Mouse (Mus musculus): ENCODE results near the gene Mgat3.

The Mgat3 gene

GRCm38 (mm10) chr15:80173001-80173771 is at the start of gene Mgat3:
Gene Mgat3, plus strand, starts transcription at chr15:80173721.
- peak in 1 of 2 experiments; percentile 65 for DNase-seq (ENCODE audit: low spot score in 2 of 2)

DNA sequence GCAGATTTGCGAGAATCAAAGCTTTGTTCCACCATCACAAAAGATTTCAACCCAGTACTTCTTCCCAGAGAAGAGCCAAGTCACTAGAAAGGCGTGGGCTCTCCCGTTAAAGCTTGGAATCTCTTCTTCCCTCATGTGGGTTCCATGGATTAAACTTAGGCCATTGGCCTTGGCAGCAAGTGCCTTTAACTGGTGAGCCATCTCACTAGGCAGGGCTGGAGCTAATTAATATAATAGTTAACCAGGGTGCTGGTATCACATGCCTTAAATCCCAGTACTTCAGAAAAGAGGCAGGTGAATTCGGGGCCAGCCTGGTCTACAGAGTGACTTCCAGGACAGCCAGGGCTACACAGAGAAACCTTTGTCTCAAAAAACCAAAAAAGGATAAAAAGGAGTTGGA is 48.9 kb upstream of the Mgat3 start:
- no peak for DNase-seq (ENCODE audit: low spot score in 2 of 2)

DNA sequence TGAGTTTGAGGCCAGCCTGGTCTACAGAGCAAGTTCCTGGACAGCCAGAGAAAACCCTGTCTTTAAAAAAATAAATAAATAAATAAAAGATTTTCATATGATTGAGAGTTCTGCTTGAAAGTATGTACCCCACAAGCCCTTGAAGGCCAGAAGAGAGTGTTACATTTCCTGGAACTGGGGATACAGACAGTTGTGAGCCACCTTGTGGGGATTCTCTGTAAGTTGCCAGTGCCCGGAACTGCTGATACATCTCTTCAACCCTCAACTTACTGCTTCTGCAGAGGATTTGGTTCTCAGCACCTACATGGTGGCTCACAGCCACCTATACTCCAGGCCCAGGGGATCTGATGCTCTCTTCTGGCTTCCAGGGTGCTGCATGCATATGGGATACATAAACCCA is 46.3 kb upstream of the Mgat3 start:
- DNase-seq (ENCODE audit: low spot score in 2 of 2): no peak

- DNase-seq (ENCODE audit: low spot score in 2 of 2): no peak
Measured at GRCm38 (mm10) chr15:80129982-80130381, 43.5 kb upstream of the Mgat3 start.

DNA sequence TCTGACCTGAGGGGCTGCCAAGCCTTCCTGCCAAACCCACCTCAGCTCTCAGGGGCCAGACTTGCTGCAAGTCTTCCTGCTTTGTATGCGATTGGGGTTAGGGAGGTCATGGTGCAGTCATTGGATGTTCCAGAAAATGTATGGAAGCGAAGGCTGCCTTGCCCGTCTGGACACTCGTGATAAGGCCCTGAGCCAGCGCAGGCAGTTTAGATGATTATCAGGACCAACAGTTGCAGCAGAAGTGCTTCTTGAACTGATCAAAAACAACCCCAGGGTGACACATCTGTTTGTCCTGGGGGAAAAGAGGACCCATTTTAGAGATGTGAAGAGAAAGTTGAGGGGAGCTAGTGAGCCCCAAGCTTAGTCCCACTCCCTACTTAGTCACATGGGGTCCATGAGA is 42.8 kb upstream of the Mgat3 start:
- no peak for DNase-seq (ENCODE audit: low spot score in 2 of 2)

DNA sequence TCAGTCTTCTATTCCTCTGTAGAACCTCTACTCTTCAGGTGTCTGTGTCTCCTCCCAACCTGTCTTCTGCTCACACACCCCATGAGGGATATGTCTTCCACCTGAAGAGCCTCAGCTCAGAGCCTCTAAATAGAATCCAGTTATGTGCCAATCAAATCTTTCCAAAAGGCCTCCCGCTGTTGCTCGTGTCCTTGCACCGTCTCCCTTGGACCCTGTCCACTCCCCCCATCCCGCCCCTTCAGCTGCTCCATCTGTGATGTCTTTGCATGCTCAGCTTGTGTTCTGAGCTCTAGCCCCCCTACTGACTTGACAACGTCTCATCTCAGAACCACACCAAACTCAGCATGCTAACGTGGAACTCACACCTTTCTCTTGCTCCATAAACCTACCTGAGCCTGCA is 42.1 kb upstream of the Mgat3 start:
- DNase-seq (ENCODE audit: low spot score in 2 of 2): no peak

DNA sequence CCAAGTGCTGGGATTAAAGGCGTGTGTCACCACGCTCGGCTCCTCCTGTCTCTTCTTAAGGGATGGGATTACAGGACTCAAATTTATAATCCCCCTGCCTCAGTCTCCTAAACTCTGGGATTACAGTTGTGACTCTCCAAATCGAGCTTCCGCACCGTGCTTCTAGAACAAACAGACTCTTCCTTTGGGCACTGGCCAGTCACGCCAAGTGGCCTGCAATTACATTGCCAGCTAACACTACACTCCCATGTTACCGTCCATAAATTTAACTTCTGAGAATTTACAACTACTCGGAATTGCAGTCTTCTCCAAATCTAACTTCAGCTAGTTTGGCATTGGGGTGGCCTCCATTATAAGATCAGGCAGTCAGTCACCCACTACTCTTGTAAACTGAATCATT is 41.1 kb upstream of the Mgat3 start:
- no peak for DNase-seq (ENCODE audit: low spot score in 2 of 2)

DNA sequence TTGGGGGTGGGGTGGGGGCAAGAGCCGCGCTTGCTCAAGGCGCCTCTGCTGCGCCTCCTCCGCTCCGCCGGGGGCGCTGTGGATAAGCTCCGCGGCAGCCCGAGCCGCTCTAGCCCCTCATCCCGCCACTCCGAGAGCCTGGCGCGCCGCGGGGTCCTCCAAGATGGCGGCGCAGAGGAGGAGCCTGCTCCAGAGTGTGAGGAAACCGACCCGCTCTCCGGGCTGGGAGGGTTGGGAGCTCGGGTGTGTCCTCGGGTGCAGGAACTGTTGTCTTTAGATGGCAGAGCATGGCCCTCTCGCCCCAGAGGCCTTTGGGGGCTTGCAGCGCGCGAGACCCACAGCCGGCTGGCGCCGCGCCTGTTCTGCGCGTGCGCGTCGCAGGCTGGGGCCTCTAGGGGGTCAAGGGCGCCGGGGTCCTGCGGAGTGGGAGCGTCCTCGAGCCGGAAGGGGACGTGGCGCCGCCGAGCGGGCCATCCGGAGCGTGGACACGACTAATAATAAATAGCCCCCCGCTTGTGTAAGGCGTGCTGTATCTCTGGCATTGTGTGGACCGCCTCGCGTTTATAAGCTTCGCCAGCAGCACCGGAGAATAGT is 40.4 kb upstream of the Mgat3 start, which contains the start of gene Tab1:
Gene Tab1 (plus strand): TSS at position 135 of the 594 bp plus-strand sequence.
- DNase-seq (ENCODE audit: low spot score in 2 of 2): peak; percentile 80 to 93

- DNase-seq (ENCODE audit: low spot score in 2 of 2): no peak
Measured at GRCm38 (mm10) chr15:80133682-80134449, 39.7 kb upstream of the Mgat3 start.

GRCm38 (mm10) chr15:80134450-80134847 is 39.1 kb upstream of the Mgat3 start:
- DNase-seq (ENCODE audit: low spot score in 2 of 2): no peak

GRCm38 (mm10) chr15:80135499-80135898 is 38.0 kb upstream of the Mgat3 start:
- no peak for DNase-seq (ENCODE audit: low spot score in 2 of 2)

DNA sequence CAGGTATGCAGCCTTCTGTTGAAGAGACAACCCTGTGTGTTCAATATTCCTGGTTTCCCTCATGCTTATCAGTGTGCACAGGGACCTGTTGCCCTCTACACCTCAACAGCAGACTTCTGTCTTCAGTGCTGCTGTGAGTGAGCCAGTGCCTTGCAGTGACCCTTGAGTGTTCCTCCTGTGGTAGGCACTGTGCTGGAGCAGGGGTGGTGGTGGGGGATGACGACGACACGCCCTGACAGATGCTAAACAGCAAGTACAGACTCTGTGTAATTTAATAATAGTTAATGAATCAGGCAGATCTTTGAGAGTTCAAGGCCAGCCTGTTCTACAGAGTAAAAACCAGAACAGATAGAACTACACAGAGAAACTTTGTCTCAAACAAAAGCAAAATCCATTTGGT is 36.9 kb upstream of the Mgat3 start:
- no peak for DNase-seq (ENCODE audit: low spot score in 2 of 2)

DNA sequence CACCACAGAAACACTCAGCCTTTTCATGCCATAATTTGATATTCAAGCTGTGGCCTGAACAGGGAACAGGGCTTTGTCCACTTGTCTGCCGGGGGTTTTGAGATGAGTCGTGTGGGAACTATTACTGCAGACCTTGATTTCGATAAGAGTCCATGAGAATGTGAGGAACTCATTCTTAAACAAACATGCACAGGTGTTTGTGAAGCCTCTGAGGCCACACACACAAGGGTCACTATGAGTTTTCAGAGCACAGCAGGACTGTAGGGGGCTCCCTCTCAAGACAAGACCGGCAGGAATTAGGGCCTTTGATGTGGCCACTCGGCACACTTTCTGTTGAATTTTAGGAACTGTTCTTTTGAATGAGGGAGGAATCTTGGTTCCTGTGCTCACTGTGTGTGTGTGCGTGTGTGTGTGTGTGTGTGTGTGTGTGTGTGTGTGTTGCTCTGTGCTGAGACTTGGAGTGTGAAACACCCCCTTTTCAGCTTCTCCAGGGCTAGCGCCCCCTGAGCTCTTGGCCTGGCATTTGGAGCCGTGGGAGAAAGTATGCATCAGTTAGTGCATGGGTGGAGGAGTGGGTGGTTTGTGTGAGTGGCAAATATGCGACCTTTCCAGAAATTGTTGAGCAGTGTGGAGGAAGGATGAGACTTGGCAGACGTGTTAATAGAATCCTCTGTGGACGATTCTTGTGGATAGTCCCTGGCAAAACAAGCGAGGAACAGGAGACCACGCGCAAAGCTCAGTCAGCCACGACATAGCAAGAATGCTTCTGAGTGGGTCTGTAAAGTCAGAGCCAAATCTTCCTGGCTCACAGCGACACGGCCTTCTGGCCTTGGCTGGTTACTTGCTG is 35.4 kb upstream of the Mgat3 start:
- no peak for DNase-seq (ENCODE audit: low spot score in 2 of 2)

- no peak for DNase-seq (ENCODE audit: low spot score in 2 of 2)
Measured at GRCm38 (mm10) chr15:80140302-80140701, 33.2 kb upstream of the Mgat3 start.

- DNase-seq (ENCODE audit: low spot score in 2 of 2): no peak
Measured at GRCm38 (mm10) chr15:80140878-80141277, 32.6 kb upstream of the Mgat3 start.

- DNase-seq (ENCODE audit: low spot score in 2 of 2): no peak
Measured at GRCm38 (mm10) chr15:80142130-80142529, 31.4 kb upstream of the Mgat3 start.

DNA sequence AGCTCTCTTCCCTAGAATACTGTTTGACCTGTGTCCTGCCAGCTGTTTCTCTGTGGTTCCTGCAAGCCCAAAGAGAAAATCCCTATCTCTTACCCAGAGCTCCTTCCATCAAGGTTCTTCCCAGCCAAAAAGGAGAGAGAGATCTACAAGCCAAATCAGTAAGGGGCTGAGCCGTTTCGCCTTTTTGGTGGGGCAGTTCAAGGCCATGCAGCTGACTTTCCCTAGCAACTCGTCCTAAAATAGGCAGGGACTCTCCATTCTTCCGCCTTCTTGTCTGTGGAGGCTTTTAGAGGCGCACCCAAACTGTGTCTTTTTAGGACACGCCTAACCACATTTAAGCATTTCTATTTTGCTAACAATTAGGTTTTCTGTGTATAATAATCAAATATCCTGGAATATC is 29.8 kb upstream of the Mgat3 start:
- DNase-seq (ENCODE audit: low spot score in 2 of 2): no peak

DNA sequence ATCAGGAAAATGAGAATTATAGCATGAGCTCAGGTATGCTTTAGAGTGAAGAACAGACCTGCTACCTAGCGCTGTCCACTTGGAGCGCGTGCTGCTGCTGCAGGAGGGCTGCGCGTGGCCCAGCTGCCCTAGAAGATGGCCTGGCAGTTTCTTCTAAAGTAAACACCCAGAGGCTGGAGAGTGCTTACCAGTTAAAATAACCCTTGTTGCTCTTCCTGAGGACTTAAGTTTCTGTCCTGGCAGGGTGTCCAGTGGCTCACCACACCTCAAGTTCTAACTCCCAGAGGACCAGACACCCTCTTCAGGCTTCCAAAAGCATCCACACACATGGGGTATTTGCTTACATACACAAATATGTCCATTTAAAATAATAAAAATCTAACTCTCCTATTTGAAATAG is 28.1 kb upstream of the Mgat3 start:
- DNase-seq (ENCODE audit: low spot score in 2 of 2): no peak

DNA sequence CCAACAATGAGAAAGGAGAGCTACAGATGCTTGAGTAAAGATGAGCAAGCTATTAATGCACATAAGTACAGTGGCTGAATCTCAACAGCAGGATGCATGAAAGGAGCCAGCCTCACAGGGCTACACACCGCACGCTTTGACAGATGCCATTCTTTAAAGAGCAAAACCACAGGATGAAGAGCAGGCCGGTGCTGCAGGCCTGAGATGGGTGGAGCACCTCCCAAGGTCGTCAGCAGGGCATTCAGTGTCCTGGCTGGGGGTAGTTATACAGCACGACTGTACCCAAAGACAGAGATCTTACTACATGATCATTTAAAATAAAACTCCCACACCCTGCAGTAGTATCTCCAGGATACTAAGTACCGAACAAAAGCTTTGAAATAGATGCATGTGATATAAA is 27.4 kb upstream of the Mgat3 start:
- no peak for DNase-seq (ENCODE audit: low spot score in 2 of 2)

DNA sequence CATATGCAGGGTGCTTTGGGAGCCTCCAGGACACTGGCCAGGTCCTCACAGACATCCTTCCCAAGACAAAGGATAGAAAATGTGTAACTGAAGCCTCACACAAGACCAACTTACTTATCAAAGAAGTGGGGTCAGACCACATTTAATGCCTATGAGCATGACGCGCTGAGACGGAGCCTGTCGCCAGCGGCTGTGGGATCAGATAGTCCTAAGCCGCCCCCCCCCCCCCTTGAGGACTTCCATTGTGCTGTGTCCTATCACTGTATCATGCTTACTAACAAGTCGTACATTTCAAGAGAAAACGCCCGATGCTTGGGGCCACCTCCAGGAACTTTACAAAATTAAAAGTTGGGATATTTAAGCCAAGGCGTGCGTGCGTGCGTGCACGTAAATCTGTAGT is 26.4 kb upstream of the Mgat3 start:
- DNase-seq (ENCODE audit: low spot score in 2 of 2): no peak

DNA sequence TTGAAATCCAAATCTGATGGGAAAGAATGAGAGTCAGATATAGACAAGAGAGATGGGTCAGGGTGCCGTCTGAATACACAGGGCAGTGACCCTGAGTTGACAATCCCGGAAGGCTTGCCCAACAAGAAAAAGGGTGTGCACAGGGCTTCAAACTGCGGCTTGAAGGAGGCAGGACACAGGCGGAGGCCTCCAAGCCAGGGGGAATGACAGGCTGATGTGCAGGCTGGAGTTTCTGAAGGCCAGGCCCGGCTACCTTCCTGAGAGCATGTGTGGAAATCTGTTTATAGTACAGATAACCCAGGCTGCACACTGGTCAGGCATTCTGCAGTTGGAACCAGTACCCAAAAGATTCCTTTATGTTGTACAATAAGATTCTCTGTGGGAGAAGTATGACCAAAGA is 26.0 kb upstream of the Mgat3 start:
- no peak for DNase-seq (ENCODE audit: low spot score in 2 of 2)

DNA sequence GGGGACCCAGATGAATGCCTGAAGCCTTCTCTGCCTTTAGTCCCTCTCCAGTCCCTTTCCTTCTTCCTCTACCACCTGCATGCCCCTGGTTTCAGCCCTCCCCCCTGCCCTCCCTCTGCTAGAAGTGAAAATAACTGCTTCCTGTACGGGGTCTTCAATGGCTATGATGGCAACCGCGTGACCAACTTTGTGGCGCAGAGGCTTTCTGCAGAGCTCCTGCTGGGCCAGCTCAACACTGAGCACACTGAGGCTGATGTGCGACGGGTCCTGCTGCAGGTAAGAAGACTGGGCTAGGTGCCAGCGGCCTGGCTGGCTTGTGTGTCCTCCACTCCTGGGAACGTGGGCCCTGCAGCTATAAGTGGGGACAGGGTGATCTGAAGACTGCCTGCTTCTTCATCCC is 25.0 kb upstream of the Mgat3 start:
- DNase-seq (ENCODE audit: low spot score in 2 of 2): no peak

Measured in cerebellum, postnatal 4 days (tissue).